Mouse (Mus musculus): ENCODE results near the gene Snx9. TPM values are rescaled to one million over a fixed set of nuclear protein-coding genes. Genes with fewer than 3 reads are reported as not detected.

The Snx9 gene
- polyA plus RNA-seq, 1 experiment from 2014 or later: 12.7 TPM

- no peak for DNase-seq (ENCODE audit: low spot score)
- 85% methylated on average over 7 of the region's 7 CpGs for WGBS
- H3K27ac ChIP-seq: no peak overlapping the region
These were observed 40.1 kb upstream of the Snx9 start for GRCm38 (mm10) chr17:5800824-5801560.

GRCm38 (mm10) chr17:5801761-5802655 is 39.1 kb upstream of the Snx9 start:
- H3K27ac ChIP-seq: no peak overlapping the region
- no peaks in the 10 kb centered on the region for H3K9me3 ChIP-seq
- no peak overlapping the region for H3K4me3 ChIP-seq
- no peak for DNase-seq (ENCODE audit: low spot score)
- 77% methylated on average over 17 of the region's 17 CpGs for WGBS
- H3K4me1 ChIP-seq (replicated peaks): peaks cover 8% of the 10 kb centered on the region; the same call in 1 of the 2 replicates
- no peaks in the 10 kb centered on the region for H3K36me3 ChIP-seq
- no peaks in the 10 kb centered on the region for H3K27me3 ChIP-seq (ENCODE audit: insufficient read depth, poor library complexity, severe bottlenecking)

More at GRCm38 (mm10) chr17:5800824-5801560, 40.1 kb upstream of the Snx9 start:
- Histone ChIP-seq H3K4me1 (replicated peaks) (peaks cover 12% of the 10 kb centered on the region; the same call in 1 of the 2 replicates), H3K4me3 (no peak overlapping the region), H3K9me3 (no peaks in the 10 kb centered on the region), H3K36me3 (no peaks in the 10 kb centered on the region), H3K27me3 (ENCODE audit: insufficient read depth, poor library complexity, severe bottlenecking) (no peaks in the 10 kb centered on the region)

GRCm38 (mm10) chr17:5802656-5802955 is 38.5 kb upstream of the Snx9 start:
- Histone ChIP-seq H3K4me1 (replicated peaks) (peaks cover 8% of the 10 kb centered on the region; the same call in 1 of the 2 replicates), H3K4me3 (no peak overlapping the region), H3K9me3 (no peaks in the 10 kb centered on the region), H3K27ac (no peak overlapping the region), H3K36me3 (no peaks in the 10 kb centered on the region), H3K27me3 (ENCODE audit: insufficient read depth, poor library complexity, severe bottlenecking) (no peaks in the 10 kb centered on the region)
- no peak for DNase-seq (ENCODE audit: low spot score)
- 81% methylated on average over 5 of the region's 5 CpGs for WGBS

GRCm38 (mm10) chr17:5803229-5804012 is 37.7 kb upstream of the Snx9 start:
- no peaks in the 10 kb centered on the region for H3K36me3 ChIP-seq
- WGBS: 89% methylated on average over 10 of the region's 10 CpGs
- H3K9me3 ChIP-seq: no peaks in the 10 kb centered on the region
- no peak overlapping the region for H3K27ac ChIP-seq
- H3K4me1 ChIP-seq (replicated peaks): peaks cover 3% of the 10 kb centered on the region; the same call in 1 of the 2 replicates
- DNase-seq (ENCODE audit: low spot score): no peak
- no peak overlapping the region for H3K4me3 ChIP-seq
- H3K27me3 ChIP-seq (ENCODE audit: insufficient read depth, poor library complexity, severe bottlenecking): no peaks in the 10 kb centered on the region

GRCm38 (mm10) chr17:5804370-5805150 is 36.6 kb upstream of the Snx9 start:
- Histone ChIP-seq H3K27me3 (ENCODE audit: insufficient read depth, poor library complexity, severe bottlenecking) (no peaks in the 10 kb centered on the region), H3K4me1 (replicated peaks) (peaks cover 3% of the 10 kb centered on the region; the same call in 1 of the 2 replicates), H3K9me3 (no peaks in the 10 kb centered on the region), H3K27ac (no peak overlapping the region), H3K4me3 (no peak overlapping the region), H3K36me3 (no peaks in the 10 kb centered on the region)
- no peak for DNase-seq (ENCODE audit: low spot score)
- WGBS: 85% methylated on average over 12 of the region's 12 CpGs

GRCm38 (mm10) chr17:5805151-5805834 is 35.8 kb upstream of the Snx9 start:
- WGBS: 80% methylated on average over 7 of the region's 7 CpGs
- no peak for DNase-seq (ENCODE audit: low spot score)
- Histone ChIP-seq H3K27ac (no peak overlapping the region), H3K4me1 (replicated peaks) (peaks cover 3% of the 10 kb centered on the region; the same call in 1 of the 2 replicates), H3K36me3 (no peaks in the 10 kb centered on the region), H3K27me3 (ENCODE audit: insufficient read depth, poor library complexity, severe bottlenecking) (no peaks in the 10 kb centered on the region), H3K4me3 (no peak overlapping the region), H3K9me3 (no peaks in the 10 kb centered on the region)

- Histone ChIP-seq H3K9me3 (no peaks in the 10 kb centered on the region), H3K36me3 (no peaks in the 10 kb centered on the region), H3K27ac (no peak overlapping the region; the same call in 1 of the 2 replicates), H3K4me1 (replicated peaks) (peaks cover 3% of the 10 kb centered on the region; the same call in 1 of the 2 replicates), H3K27me3 (ENCODE audit: insufficient read depth, poor library complexity, severe bottlenecking) (no peaks in the 10 kb centered on the region), H3K4me3 (no peak overlapping the region)
- DNase-seq (ENCODE audit: low spot score): no peak
- WGBS: 87% methylated on average over 2 of the region's 2 CpGs
These were observed 35.2 kb upstream of the Snx9 start for GRCm38 (mm10) chr17:5805935-5806334.

- H3K9me3 ChIP-seq: no peaks in the 10 kb centered on the region
- peaks cover 3% of the 10 kb centered on the region; the same call in 1 of the 2 replicates for H3K4me1 ChIP-seq (replicated peaks)
- no peak for DNase-seq (ENCODE audit: low spot score)
- H3K27me3 ChIP-seq (ENCODE audit: insufficient read depth, poor library complexity, severe bottlenecking): no peaks in the 10 kb centered on the region
- WGBS: 84% methylated on average over 2 of the region's 2 CpGs
- no peak overlapping the region for H3K4me3 ChIP-seq
- H3K27ac ChIP-seq: no peak overlapping the region
- H3K36me3 ChIP-seq: no peaks in the 10 kb centered on the region
These were observed 34.3 kb upstream of the Snx9 start for GRCm38 (mm10) chr17:5806823-5807222.

GRCm38 (mm10) chr17:5807847-5808386 is 33.2 kb upstream of the Snx9 start:
- Histone ChIP-seq H3K27me3 (ENCODE audit: insufficient read depth, poor library complexity, severe bottlenecking) (no peaks in the 10 kb centered on the region), H3K36me3 (no peaks in the 10 kb centered on the region)
- 76% methylated on average over 3 of the region's 3 CpGs for WGBS

GRCm38 (mm10) chr17:5813863-5814640 is 27.1 kb upstream of the Snx9 start:
- no peak for DNase-seq (ENCODE audit: low spot score)
- no peaks in the 10 kb centered on the region for H3K36me3 ChIP-seq
- no peak overlapping the region for H3K4me3 ChIP-seq
- no peaks in the 10 kb centered on the region for H3K9me3 ChIP-seq
- no peak overlapping the region for H3K27ac ChIP-seq
- H3K4me1 ChIP-seq (replicated peaks): peaks cover under 1% of the 10 kb centered on the region
- no peaks in the 10 kb centered on the region for H3K27me3 ChIP-seq (ENCODE audit: insufficient read depth, poor library complexity, severe bottlenecking)
- 71% methylated on average over 8 of the region's 8 CpGs for WGBS

More at GRCm38 (mm10) chr17:5807847-5808386, 33.2 kb upstream of the Snx9 start:
- DNase-seq (ENCODE audit: low spot score): no peak
- no peaks in the 10 kb centered on the region for H3K4me1 ChIP-seq (replicated peaks)
- no peaks in the 10 kb centered on the region for H3K9me3 ChIP-seq
- H3K4me3 ChIP-seq: no peak overlapping the region
- H3K27ac ChIP-seq: no peak overlapping the region

GRCm38 (mm10) chr17:5814641-5814920 is 26.5 kb upstream of the Snx9 start:
- Histone ChIP-seq H3K4me1 (replicated peaks) (peaks cover 6% of the 10 kb centered on the region), H3K27ac (no peak overlapping the region), H3K9me3 (no peaks in the 10 kb centered on the region), H3K27me3 (ENCODE audit: insufficient read depth, poor library complexity, severe bottlenecking) (no peaks in the 10 kb centered on the region), H3K4me3 (no peak overlapping the region), H3K36me3 (no peaks in the 10 kb centered on the region)
- WGBS: 56% methylated on average over 1 of the region's 1 CpGs
- DNase-seq (ENCODE audit: low spot score): no peak
